Mouse (Mus musculus) midbrain, postnatal 0 days (tissue): Measurements from ENCODE around the gene Dcaf11. TPM values are rescaled to one million over a fixed set of nuclear protein-coding genes. Genes with fewer than 3 reads are reported as not detected.

Experiments used
- ATAC-seq: fragments of 200-750 bp; cut with Nextera tagmentation; 2 replicates; pipeline ENCODE4 v1.8.0; 2017; ENCODE audit warnings: moderate number of reproducible peaks, mild to moderate bottlenecking, moderate TSS enrichment, moderate library complexity; ENCODE audit not compliant: low FRiP score
- DNase-seq: peaks from one replicate; pipeline ENCODE4 v3.0.0-alpha.2; 2015; ENCODE audit warnings: low spot score
- H3K27ac ChIP-seq: fragments of 300-500 bp; sonication (generic); 2 replicates; pipeline ENCODE4 v1.5.1; 2014; ENCODE audit warnings: low read depth, mild to moderate bottlenecking, low read length, mixed read lengths
- H3K27me3 ChIP-seq: fragments of 300-500 bp; sonication (generic); 2 replicates; pipeline ENCODE4 v1.6.1; 2014; ENCODE audit warnings: low read length, control low read depth, mixed read lengths; ENCODE audit not compliant: insufficient read depth
- H3K36me3 ChIP-seq: fragments of 300-500 bp; sonication (generic); 2 replicates; pipeline ENCODE4 v1.6.1; 2014; ENCODE audit warnings: low read length, control low read depth, mixed read lengths; ENCODE audit not compliant: insufficient read depth
- H3K4me1 ChIP-seq: fragments of 300-500 bp; sonication (generic); 2 replicates; pipeline ENCODE4 v1.6.1; 2014; ENCODE audit warnings: mild to moderate bottlenecking, control low read depth, antibody characterized with exemption, low read length, mixed read lengths; ENCODE audit not compliant: insufficient read depth
- H3K4me2 ChIP-seq: fragments of 300-500 bp; sonication (generic); 2 replicates; pipeline ENCODE4 v1.6.1; 2014; ENCODE audit warnings: low read depth, mild to moderate bottlenecking, low read length, mixed read lengths; ENCODE audit not compliant: poor library complexity, severe bottlenecking
- H3K4me3 ChIP-seq: fragments of 300-500 bp; sonication (generic); 2 replicates; pipeline ENCODE4 v1.5.1; 2014; ENCODE audit warnings: low read depth, mild to moderate bottlenecking, low read length, moderate library complexity
- H3K9ac ChIP-seq: fragments of 300-500 bp; sonication (generic); replicated peaks from 2 replicates; pipeline ENCODE4 v1.6.1; 2014; ENCODE audit warnings: mild to moderate bottlenecking, low read length, moderate library complexity, mixed read lengths; ENCODE audit not compliant: poor library complexity, severe bottlenecking
- H3K9me3 ChIP-seq: fragments of 300-500 bp; sonication (generic); 2 replicates; pipeline ENCODE4 v1.6.1; 2016; ENCODE audit warnings: low read length, control low read depth
- CTCF ChIP-seq: IDR thresholded peaks from 2 replicates; pipeline ENCODE4 v1.5.1; 2016; ENCODE audit warnings: antibody characterized with exemption, mild to moderate bottlenecking
- WGBS: fragments of 180-500 bp; shearing (Covaris S2); extraction: QIAGEN DNeasy Blood & Tissue Kit; methylation state at CpG from one replicate; pipeline ENCODE4 v1.1.7; 2014; 5-methylcytosine and 5-hydroxymethylcytosine counted together
- polyA plus RNA-seq: library from polyadenylated mRNA; unstranded; fragments of >200 nt; fragmentation: Nextera tagmentation; extraction: Ambion mirVana; gene quantifications from 2 replicates; pipeline ENCODE4 v1.2.1, GENCODE M21; 2015
- total RNA-seq: library from RNA; depleted of rRNA; stranded (reverse); fragments of >200 nt; gene quantifications from 2 replicates; pipeline ENCODE4 v1.2.3, GENCODE M21; 2014

Dcaf11 gene
- total and polyA plus RNA-seq, 2 experiments from 2014 or later = 98.3 to 102 TPM

DNA sequence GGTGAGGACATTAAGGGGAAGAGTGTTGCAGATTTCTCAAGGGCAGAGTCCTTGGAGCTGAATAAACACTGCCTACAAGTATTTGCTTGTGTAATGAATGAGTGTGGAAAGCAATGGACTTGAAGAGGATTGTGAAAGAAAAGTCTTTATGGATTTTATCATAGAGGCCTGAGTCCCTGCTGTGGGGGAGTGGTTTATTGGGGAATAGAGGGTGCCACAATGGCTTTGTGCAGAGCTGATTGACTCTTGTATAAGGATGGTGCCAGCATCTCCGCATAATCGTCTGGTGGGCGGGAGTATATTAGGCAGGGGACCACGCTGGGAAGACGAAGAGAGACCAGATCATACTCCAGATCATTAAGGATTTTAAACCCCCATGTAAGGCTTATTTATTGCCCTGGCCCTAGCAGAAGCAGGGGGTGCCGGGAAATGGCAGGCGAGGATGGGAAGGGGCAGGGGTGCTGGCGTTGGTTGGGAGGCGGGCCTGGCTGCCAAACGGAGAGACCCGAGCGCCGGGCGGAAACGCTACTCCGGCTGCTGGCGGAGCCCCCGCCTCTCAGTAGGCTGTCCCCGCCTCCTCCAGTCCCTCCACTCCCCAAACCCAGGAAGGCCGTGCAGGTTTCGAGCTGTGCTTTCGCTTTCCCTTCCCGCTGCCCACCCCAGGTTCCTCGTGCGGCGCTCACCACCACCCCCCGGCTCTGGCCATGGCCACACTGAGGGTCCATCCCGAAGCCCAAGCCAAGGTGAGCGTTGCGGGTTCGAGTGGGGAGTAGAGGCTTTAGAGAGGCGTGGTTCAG, 18.3 kb downstream of the Dcaf11 start, which contains the start of gene Psme1:
Gene Psme1 (plus strand): TSS at position 253 of the 797 bp plus-strand sequence.
- H3K27me3 ChIP-seq = no peaks in the 10 kb centered on the region
- ATAC-seq (peak; percentile 89), DNase-seq (peak; percentile 92)
- peaks cover 13% of the 10 kb centered on the region for H3K36me3 ChIP-seq
- peak within 1 kb of the TSS; percentile 48 for H3K4me3 ChIP-seq
- H3K9me3 ChIP-seq = no peaks in the 10 kb centered on the region
- TF ChIP-seq CTCF = no peak
- H3K27ac ChIP-seq = peak within 1 kb of the TSS; percentile 77
- peak within 1 kb of the TSS; percentile 64 for H3K4me2 ChIP-seq
- peak within 1 kb of the TSS; percentile 72 for H3K9ac ChIP-seq
- under 1% methylated on average over 28 of the region's 32 CpGs for WGBS
- no peaks in the 10 kb centered on the region for H3K4me1 ChIP-seq

DNA sequence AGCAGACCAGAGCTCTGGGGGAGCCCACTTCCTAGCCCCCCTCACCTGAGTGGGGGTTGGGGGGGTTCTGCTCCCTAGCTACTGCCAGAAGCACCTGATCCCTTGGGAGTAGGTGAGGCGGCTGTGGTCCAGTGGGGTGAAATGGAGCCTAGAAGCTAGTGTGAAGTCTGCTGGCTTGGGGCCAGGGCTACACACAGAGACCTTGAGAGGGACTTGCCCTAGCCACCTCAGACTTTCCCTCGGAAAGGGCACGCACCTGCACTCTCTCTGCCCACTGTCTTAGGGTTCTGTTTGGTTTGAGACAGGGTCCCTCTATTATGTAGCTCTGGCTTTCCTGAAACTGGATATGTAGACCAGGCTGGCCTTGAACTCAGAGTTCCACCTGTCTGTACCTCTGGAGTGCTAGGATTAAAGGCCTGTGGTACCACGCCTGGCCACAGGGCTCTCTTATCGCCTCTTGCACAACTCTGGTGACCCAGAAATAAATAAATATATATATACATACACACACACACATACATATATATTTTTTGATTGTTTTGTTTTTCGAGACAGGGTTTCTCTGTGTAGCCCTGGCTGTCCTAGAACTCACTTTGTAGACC, 19.0 kb downstream of the Dcaf11 start:
- TF ChIP-seq CTCF = no peak
- no peaks in the 10 kb centered on the region for H3K9me3 ChIP-seq
- H3K27ac ChIP-seq = peak overlapping the region; percentile 77
- DNase-seq (peak; percentile 58), ATAC-seq (peak; percentile 17)
- H3K27me3 ChIP-seq = no peaks in the 10 kb centered on the region
- peaks cover 13% of the 10 kb centered on the region for H3K36me3 ChIP-seq
- peak overlapping the region; percentile 48 for H3K4me3 ChIP-seq
- H3K4me1 ChIP-seq = no peaks in the 10 kb centered on the region
- WGBS = 29% methylated on average over 6 of the region's 6 CpGs
- peak overlapping the region; percentile 64 for H3K4me2 ChIP-seq
- peak overlapping the region; percentile 72 for H3K9ac ChIP-seq

DNA sequence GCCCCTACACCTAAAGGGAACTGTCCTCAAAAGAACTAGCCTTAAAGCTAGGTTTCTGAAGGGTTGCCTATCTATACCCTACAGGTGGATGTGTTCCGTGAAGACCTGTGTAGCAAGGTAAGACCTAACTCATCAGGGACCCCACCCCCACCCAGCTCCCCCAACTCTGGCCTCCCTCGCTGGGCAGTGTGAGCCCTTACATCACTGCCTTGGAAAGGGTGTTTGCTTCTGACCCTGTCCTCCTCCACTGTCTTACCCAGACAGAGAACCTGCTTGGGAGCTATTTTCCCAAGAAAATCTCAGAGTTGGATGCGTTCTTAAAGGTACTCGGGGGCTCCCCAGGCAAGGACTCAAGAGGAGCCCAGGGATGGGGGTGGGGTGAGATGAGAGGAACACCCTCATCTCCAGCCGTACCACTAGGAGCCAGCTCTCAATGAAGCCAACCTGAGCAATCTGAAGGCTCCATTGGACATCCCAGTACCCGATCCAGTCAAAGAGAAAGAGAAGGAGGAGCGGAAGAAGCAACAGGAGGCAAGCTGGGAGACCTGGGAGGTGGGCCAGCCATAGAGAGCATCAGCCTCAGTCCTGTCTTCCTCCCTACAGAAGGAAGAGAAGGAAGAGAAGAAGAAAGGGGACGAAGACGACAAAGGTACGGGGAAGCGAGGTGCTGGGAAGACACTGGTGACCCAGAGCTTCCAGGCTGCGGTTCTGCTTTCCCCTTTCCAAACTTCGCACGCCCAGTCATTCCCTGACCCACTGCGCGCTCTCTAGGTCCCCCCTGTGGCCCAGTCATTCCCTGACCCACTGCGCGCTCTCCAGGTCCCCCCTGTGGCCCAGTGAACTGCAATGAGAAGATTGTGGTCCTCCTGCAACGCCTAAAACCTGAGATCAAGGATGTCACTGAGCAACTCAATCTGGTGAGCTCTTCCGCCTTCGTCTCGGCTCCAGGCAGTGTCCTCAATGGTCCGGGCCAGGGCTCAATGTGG, 20.0 kb downstream of the Dcaf11 start:
- peak; percentile 10; the same call in 1 of the 2 replicates for TF ChIP-seq CTCF
- Histone ChIP-seq H3K27ac (no peak overlapping the region), H3K4me2 (no peak overlapping the region), H3K4me1 (no peaks in the 10 kb centered on the region), H3K27me3 (no peaks in the 10 kb centered on the region), H3K36me3 (peaks cover 13% of the 10 kb centered on the region), H3K9me3 (no peaks in the 10 kb centered on the region), H3K9ac (no peak overlapping the region), H3K4me3 (no peak overlapping the region)
- ATAC-seq (no peak), DNase-seq (no peak)
- 88% methylated on average over 23 of the region's 23 CpGs for WGBS

DNA sequence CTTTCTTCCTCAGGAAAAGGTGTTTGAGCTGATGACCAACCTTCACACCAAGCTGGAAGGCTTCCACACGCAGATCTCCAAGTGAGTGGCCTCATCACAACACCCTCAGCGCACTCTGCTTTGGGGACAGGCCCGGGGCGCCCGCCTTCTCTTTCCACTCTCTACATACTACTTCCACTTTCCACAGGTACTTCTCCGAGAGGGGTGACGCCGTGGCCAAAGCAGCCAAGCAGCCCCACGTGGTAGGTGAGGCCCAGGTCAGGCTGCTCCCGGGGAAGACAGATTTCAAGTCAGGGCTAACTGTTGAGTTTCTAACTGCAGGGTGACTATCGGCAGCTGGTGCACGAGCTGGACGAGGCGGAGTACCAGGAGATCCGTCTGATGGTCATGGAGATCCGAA, 20.9 kb downstream of the Dcaf11 start:
- DNase-seq (no peak), ATAC-seq (no peak)
- no peak overlapping the region for H3K9ac ChIP-seq
- H3K27me3 ChIP-seq = no peaks in the 10 kb centered on the region
- no peak for TF ChIP-seq CTCF
- 94% methylated on average over 16 of the region's 16 CpGs for WGBS
- no peak overlapping the region for H3K4me3 ChIP-seq
- H3K27ac ChIP-seq = no peak overlapping the region
- peaks cover 13% of the 10 kb centered on the region for H3K36me3 ChIP-seq
- no peaks in the 10 kb centered on the region for H3K4me1 ChIP-seq
- H3K9me3 ChIP-seq = no peaks in the 10 kb centered on the region
- H3K4me2 ChIP-seq = no peak overlapping the region

DNA sequence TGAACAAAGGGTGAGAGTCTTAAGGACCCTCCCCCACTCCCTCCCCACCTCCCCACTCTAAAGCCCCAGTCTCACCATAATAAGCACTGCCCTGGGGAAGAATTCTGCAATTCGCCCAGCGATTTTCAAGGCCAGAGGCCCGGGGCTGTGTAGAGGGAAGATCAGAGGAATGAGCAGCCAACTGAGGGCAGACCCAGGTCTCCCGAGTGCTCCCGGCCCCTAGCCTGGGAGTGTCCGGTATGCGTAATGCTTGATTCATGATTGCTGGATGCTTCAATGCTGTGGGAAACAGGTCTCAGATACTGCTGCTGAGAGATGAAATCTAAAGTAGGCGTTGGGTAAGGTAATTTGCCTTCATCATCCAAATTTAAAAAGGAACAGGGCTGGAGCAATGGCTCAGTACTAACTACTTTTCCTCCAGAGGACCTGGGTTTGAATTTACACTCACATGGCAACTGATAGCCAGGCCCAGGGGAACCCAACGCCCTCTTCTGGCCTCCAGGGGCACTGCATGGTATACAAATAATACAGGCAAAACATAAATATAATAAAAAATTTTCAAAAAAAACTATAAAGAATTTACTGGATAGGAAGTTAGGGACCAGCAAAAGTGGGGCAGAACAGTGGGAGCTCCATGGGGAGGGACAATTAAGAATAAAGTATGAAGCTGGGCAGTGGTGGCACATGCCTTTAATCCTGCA, 22.3 kb downstream of the Dcaf11 start:
- no peaks in the 10 kb centered on the region for H3K9me3 ChIP-seq
- H3K36me3 ChIP-seq = peaks cover 13% of the 10 kb centered on the region
- peak; percentile 56 for TF ChIP-seq CTCF
- no peak overlapping the region for H3K4me3 ChIP-seq
- no peaks in the 10 kb centered on the region for H3K4me1 ChIP-seq
- ATAC-seq = no peak
- 62% methylated on average over 9 of the region's 9 CpGs for WGBS
- H3K4me2 ChIP-seq = no peak overlapping the region
- no peak overlapping the region for H3K9ac ChIP-seq
- H3K27me3 ChIP-seq = no peaks in the 10 kb centered on the region
- DNase-seq = no peak
- no peak overlapping the region for H3K27ac ChIP-seq
